17 mouse cellular contexts compared by ENCODE assay signal in the genomic region with DNA sequence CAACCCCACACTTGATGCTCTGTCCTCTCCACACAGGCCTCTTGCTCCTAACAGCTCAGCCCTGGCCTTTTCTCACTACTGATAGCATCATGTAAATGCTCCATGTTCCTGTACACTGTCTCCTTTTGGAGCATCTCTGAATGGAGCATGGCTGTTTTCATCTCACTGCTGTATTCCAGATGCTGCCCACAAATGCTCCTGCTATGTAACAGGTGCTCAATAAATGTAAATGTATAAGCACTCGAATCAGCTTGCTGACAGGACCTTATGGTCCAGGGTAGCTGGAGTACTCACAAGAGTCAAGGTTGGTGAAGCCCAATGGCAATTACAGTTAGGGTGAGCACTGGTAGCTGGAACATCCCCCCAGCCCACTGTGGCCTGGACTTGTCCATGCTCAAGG. TPM values are rescaled to one million over a fixed set of nuclear protein-coding genes. Genes with fewer than 3 reads are reported as not detected.
"Had no signal": no experiment of that assay in that cellular context is flagged by ENCODE, and none has a peak within 500 bp of the region (broad histone marks: within the 10 kb centered on the region; RNA-seq: fewer than 3 reads in every experiment).

No protein-coding gene starts in this region.

- H3K4me2 ChIP-seq: kidney, embryonic 15.5 days; lung, embryonic 14.5 days; midbrain, embryonic 12.5 days had no signal

- H3K4me3 ChIP-seq: kidney, embryonic 15.5 days; left cerebral cortex, adult 2 months; midbrain, embryonic 12.5 days had no signal

- H3K27me3 ChIP-seq: kidney, embryonic 15.5 days had no signal

- H3K9ac ChIP-seq: kidney, embryonic 15.5 days; liver, embryonic 14.5 days; liver, postnatal 0 days; lung, embryonic 14.5 days; midbrain, embryonic 12.5 days had no signal

- H3K9me3 ChIP-seq: kidney, embryonic 15.5 days; midbrain, embryonic 12.5 days had no signal

- ATAC-seq: liver, postnatal 0 days; lung, postnatal 0 days; midbrain, embryonic 16.5 days had no signal

- DNase-seq: kidney, adult 11 months; kidney, adult 8-10 months; kidney, postnatal 10 days; kidney, postnatal 36 days; layer of hippocampus, postnatal 36 days; liver, postnatal 0 days; lung, embryonic 14.5 days; thymus, postnatal 25 days had no signal

- H3K27ac ChIP-seq: left cerebral cortex, adult 2 months; liver, embryonic 14.5 days; macrophage; midbrain, embryonic 12.5 days; stomach, postnatal 0 days had no signal

RNA-seq across cellular contexts. Expression of gene Cracr2b, which starts 10.3 kb away (rescaled TPM):
- total RNA-seq: monocyte, adult 5-6 weeks had no signal
